Mouse (Mus musculus) forelimb bud, embryonic 11.5 days (tissue): ENCODE measurements at regions not wholly inside any gene's neighbourhood (a gene's known extent, or its start where the extent isn't known, plus 50 kb on each side); places are given as distances from the start of the nearest gene placed in this dataset.

ENCODE experiments used
- DNase-seq: peaks from one replicate; pipeline ENCODE4 v3.0.0-alpha.2; 2012; ENCODE audit warnings: low read depth, low spot score

DNA sequence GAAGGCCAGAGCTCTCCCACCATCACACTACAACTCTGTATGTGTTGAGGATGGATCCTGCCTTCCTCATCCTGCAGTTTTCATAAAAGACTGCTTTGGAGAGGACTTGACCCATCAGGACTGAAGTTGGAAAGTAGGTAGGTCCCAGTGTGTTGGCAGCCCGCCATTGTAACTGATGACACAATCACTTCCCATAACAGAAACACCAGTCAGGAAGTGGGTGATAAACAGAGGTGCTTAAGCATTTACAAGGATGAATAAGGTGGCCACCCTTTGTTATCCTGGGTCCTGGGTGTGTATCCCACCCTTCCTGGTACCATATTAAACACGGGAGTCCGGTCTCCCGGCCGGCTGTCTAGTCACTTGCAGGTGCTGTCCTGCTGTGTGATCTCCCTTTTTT is 118.3 kb downstream of the Snx10 start:
- no peak for DNase-seq

DNA sequence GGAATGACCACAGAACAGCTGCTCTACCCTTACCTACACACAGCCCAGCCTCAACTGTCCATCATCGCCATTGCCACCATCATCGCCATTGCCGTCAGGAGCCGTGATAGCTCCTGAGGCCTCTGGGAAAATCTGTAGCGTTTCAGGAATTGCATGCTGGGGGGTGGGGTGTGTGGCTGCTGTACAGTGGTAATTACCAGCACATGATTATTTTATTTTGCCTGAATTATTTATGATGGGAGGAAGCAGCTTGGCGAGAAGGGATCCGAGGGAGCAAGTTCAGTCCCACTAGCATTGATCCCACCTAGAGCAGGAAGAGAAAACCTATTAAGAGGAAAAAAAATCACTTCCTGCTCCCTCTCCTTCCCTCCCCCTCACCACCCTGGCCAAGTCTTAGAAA is 125.1 kb downstream of the Snx10 start:
- no peak for DNase-seq

DNA sequence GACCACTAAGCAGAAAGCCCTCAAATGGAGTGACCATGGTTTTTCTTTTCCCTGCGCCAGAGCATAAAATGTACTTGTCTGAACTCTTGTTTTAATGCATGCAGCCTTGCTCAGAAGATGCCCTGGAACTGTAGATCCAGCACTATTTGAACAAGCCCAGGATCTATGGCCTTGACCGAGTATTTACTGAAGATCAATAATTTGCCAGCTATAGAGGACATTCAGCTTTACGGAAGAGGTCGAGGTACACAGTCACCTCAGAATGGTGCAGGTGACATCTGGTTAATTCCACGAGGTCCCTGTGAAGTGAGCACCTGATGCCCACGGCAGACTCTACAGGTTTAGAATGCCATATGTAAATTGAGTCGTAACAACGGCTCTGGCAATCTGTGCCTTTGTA is 130.1 kb downstream of the Snx10 start:
- DNase-seq = no peak

DNA sequence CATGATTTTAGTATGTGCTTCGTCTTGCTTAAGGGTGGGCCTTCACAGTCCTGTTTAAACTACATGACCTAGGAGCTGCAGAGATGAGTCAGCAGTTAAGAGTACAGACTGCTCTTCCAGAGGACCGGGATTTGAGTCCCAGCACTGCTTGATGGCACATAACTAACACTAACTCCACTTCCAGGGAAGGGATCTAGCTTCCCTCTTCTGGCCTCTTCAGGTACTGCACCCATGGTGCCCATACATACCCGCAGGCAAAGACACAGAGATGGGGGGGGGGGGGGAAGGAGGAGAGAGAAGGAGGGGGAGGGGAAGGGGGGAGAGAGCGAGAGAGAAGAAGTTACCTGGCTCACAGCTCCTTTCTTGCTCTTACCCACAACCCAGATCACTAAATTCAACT is 131.3 kb downstream of the Snx10 start:
- DNase-seq = no peak

DNA sequence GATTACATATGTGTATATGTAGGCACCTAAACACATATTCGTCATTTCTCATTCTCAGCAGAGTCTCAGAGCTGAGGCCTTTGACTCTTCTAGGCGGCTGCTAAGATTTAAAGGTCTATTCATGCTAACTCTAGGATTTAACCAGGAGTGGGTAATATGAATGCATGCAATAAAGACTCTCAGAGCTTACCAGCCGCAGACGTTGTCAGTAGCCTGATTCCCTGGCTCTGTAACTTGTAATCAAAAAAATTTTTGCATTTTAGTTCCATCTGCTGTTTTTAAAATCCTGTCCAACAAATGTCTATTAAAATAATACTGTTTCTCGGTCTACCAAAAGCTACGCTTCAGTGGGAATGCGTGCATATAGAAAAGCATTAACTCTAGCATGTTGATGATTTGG is 132.4 kb downstream of the Snx10 start:
- no peak for DNase-seq

DNA sequence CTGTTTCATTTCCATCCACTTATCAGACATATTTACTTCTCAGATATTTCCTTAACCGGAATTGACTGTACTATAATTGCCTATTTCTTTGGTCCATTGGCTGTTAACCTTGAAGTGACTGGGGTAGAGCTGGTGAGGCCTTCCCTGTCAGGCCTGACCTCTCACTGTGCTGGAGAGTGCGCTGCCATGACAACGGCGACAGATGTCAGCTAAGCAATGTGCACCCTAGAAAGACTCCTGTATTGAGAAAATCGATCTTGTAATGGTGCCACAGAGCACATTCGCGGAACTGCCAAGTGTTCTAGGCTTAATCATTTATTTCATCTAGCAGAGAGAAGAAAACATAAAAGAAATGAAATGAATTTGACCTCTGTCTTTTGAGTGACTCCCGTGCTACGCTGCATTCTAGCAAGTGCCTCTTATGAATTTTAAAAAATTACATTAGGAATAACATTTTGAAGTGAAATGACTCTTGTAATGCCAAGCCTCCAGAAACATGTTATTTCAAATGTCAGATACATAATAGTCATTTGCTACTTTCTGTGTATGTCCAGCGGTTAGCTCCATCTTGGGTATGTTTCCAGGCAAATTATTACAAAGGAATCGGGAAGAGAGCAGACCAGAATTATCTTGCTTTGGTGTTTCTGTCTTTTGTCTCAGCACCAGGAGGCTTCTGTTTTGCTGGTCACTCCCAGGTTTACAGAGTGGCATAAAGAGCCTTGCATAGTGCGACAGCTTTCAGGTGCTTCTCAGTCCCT is 133.4 kb downstream of the Snx10 start:
- DNase-seq = no peak

DNA sequence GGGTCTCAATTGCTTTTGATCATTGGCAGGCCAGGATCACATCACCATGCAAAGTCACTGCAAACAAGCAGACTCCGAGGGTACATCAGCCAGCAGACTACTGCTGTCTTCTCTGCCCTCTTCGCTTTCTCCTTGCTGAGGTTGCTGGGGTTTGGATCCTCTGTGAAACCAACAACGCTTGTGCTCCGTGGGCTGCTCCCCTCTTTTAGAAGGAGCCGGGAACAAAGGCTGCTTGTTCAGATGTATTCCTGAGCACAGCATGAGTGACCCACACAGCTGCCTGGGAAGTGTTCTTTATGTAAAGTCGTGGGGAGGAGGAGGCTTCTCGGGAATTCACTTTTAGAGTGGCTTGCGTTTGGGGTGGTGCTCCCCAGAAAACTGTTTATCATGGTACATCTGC is 134.7 kb downstream of the Snx10 start:
- peak; percentile 48 for DNase-seq

DNA sequence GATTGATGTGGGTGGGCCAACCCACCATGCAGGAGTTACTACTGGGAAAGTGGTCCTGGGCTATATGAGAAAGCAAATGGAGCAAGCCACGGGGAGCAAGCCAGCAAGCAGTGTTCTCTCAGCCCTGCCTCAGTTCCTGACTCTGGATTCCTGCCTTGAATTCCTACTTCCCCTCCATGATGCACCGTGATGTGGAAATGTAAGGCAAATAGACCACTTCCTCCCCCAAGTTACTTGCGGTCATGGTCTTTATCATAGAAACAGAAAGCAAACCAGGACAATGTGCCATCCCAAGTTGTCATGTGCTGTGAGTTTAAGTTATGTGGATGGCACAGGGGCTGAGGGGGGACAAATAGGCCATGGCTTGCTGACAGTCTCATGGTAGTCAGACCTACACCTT is 139.5 kb downstream of the Snx10 start:
- DNase-seq = no peak

DNA sequence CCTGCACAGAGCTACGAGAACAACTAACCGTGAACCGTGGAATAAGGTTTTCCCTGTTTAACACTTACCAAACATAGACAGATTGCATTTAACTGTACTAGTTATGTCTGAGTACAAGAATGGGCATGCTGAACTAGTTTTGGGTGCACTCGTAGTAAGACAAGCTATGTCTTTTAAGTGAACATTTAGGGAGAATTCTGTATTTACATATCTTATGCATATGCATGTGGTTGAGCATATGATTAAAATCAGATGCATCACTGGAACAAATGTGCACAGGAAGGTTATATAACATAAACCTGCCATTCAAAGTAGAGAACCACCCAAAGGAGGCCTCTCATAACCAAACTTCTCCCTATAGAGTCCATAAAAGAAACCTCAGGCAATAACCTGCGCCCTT is 140.3 kb downstream of the Snx10 start:
- DNase-seq = no peak

DNA sequence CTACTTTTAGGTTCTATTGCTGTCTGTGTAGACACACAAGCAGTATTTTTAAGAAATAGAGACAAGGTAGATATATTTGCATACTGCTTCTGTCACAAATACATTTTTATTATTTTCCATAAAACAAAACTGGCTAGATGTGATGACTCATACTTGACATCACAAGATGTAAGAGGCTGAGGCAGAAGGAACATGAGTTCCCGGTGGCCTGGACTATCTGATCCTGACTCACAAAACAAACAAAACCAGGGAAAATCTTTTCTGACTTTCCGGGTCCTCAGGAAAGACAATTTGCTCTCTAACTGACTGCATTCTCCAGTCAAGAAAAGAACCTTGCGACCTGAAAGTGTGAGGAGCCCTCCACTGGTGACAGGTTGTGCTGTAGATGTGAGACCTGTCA is 143.3 kb downstream of the Snx10 start:
- no peak for DNase-seq

DNA sequence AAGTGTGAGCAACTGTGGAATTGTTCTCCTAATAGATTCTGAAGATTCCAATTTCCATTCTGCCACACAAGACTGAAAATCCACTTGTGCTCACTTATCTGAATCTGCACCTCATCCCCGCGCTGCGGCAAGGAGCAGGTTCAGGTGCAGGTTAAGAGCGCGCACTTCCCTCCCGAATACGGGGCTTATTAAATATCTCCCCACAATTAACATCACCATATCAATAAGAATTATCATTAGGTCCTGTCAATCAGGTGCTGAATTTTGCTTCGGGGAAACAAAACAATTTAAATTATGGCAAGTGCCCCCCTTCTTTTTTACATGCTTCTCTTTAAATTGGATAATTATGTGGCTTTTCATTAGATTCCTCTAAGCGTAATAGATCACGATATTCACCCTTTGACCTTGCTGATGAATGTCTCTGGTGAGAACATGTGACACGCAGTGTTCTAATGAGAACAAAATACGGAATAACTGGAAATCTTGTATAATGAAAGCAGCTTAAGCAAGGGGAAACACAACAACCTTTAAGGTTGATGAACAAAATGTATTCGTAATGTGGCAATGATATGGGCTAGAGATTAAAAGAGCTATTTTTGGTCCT is 151.7 kb downstream of the Snx10 start:
- DNase-seq = no peak

DNA sequence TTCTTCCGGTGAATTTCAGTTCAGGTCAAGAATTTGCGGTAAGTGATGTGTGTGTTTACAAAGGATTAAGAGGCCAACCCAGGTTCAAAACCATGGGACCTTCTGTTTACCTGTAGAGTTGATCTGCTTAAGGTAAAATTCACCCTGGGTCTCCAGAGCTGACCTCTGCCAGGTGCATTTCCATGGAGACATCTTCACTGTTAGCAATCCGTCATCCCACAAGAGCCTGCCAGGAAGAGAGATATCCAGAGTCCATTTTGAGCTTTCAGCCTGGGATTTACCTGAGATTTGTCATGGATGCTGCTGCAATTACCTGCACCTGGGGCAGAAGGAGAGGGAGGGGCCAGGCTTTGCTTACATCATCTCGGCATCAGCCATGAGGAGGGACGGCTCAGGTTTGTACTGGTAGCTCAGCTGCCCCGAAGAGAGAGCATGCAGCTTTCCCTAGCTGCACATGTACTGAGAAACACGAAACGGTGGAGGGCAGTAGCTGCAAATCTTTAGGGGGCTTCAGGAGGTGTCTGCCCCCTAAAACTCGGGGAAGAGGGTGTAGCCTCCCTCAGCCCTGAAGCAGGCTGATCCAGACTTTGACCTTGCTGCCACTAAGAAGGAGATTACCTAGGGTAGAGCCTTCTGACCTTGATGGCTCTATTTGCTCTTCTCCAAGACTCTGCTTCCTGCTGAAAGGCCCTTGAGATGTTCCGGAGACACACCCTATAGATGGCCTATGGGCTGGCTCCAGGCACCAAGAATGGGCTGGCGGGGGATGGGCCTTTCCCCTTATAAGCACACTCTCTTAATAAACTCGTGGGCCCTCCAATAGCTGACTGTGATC is 153.7 kb downstream of the Snx10 start:
- no peak for DNase-seq

DNA sequence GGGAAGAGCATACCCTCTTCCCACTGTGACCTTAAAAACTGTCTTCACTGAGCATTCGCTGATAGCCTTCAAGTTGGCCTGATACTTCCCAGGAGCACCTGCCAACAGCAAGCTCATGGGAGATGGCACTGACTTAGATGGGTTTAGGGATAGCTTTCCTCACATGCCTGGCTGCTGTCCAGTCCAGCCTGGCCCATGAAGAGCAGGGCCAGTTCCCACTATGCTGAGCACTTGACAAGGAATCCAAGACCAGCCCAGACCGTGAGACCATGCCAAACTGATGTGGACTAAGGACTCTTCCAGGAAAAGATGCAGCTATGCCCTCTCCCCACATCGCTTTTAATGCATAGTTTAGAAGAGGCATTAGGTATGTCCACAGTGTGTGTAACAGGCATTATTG is 155.0 kb downstream of the Snx10 start:
- DNase-seq = no peak

DNA sequence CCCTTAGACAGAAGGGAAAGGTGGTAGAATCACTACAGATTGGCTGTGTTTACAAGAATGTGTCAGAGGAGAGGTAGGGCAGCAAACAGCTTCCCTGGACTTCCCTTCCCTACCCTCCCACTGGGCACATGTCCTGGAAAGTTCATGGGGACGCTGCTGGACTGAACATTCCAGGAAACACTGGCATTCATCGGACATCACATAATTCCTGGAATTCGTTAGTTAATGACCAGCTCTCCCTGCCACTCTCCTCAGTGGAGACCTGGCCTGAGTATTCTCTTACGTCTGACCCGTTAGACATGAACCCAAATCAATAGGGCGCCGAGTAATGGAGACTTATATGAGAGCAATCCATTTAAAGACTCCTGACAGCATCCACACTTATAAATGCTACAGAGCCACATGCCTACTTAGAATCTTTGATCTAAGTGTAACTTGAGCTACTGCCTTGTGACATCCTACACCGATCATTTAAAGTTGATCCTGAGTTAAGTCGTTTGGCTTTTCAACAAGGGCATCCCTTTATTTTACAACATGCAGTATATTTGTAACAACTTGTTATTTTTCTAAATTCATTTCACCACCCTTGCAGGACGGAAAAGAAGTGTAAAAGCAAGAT is 156.6 kb downstream of the Snx10 start:
- DNase-seq = peak; percentile 29

DNA sequence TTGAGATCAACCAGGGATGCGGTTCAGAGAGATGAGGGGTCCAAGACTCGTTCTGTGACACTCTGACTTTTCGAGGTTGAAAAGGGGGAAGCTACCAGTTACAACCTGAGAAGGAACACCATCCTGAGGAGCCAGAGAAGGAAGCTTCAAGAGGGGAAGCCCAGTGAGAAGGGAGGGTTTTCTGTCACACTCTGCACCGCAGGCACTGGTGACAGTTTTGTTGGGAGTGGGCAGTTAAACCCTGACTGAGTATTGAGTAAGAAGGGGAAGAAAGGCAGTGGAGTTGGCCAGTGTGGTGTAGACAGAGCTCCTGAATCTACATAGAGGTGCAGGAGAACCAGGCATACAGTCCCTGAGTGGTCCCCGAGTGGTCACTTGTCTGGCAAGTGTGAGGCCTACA is 159.4 kb downstream of the Snx10 start:
- DNase-seq = no peak

DNA sequence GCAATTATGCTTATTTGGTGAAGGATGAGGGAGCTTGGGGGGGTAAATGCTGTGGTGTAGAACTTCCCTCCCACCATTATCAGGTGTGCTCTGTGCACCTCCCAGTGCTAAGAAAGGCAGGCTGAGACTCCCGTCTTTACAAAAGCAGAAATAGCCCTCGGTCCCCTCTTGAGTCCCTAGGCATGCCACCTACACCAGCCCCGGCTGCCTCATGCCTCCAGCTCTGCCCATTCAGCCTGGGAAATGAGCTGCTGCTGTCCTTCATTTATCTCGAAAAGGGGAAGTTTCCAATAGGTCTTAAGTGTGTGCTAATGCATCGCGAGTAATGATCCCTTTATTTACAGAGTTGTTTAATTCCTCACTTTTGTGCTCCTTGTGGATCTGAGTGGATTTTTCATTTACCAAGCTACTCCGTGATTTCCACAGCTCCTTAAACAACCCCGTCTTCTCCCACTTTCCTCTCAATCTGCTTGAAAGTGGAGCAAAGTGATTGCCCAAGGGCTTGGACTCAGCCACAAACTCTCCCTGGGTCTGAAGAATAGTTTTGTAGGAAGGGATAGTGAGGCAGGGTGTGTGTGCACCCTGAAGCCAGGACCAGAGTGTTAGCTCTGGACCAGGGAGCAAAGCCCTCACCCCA is 162.1 kb downstream of the Snx10 start:
- DNase-seq = no peak

DNA sequence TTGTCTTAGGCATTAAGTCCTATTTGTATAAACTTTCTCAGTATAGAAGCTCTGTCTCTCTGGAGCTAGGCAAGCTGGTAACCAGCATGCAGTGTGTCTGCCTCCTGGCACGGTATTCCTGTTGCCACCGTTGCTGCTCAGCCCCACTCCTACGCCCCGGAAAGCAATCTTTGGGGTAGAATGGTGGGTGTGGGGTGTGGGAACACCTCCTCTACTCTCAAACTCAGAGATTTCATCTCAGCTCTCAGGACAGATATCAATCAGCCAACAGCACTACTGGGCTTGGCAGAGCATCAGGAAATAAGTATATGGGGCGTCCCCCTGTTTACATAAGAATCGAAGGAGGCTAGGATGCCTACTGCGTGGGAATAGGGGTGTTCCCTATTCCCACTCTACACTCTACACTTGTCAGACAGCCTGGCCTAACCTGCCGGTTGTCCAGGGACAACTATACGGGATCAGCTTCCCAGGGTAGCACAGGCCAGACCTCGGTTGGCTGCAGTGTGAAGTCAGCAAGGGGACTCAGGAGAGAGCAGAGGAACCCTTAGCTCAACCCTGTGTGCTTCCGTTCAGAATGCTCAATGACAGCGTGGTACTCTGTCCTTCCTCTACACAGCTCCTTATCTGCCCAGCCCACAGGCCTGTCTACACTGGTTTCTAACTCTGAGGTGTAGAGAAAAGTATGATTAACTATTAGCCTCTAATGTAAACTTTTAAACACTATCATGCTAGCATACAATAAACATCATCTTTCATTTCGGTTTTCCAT is 167.3 kb downstream of the Snx10 start:
- DNase-seq = no peak

DNA sequence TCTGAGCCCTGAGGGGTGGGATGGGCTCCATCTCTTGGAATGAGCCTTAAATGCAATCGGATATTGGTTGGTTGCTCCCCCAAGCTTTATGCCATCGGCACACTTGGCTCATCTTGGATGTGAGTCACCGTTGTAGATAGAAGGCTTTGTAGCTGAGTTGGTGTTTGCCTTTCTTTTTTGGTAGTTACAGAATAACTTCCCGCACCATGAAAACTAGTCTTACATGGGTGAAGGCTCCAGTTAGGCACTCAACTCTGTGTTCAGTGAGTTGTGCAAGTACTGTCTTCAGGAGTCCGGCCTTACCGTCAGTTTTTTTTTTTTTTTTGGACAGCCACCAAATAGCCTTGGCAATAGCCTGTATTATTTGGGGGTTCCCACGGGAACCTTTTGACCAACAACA is 170.3 kb downstream of the Snx10 start:
- DNase-seq = no peak

DNA sequence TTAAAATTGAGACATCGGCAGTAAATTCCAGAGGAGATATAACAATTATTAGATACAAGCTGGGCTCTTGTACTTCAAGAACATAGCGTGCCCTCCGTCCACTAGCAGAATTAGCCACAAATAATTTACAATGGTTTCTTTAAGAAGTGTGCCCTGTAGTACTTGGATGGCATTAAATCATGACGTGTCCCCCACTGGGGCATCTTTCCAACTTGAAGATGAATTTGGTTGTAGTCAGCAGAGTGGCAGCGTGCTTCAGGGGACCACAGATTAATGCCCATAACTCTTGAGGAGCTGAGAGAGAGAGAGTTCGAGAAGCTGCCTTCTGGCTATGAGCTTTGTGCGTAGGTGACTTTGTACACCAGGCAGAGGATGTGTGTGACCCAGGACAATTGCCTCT is 172.7 kb downstream of the Snx10 start:
- no peak for DNase-seq

DNA sequence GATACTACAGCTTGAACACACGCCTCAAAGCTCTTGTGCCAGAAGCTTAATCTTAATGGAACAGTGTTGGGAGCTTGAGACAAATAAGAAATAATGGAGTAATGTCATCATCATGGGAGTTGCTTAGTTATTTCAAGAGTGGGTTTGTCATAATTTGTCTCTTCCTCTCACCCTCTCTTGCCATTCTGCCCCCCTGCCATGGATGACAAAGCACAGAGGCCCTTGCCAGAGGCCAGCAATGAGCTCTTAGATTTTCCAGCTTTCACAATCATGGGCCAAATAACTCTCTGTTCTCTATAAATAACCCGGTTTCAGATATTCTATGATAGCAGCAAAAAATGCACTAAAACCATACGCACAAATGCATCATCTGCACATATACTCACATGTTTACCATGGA is 174.1 kb downstream of the Snx10 start:
- DNase-seq = no peak

DNA sequence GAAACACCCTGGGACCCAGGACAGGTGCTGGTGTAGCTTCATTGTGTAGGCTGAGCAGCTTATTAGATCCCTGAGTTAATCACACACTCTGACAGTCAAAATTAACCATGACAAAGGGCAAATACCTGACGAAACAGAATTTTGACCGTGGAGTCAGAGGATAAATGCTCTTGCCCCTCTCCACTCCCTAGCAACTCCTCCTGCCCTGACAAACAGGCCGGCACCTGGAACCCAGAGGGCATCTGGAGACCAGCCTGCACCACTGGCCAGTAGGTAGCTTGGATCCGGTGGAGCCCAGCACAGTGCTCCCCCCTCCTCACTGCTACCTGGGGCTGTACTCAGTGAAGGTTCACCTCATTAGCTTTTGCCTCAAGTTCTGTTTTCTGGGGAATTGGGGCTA is 174.5 kb downstream of the Snx10 start:
- DNase-seq = no peak
